Mouse (Mus musculus): Measurements from ENCODE around the gene Ttll7.

Ttll7 gene

DNA sequence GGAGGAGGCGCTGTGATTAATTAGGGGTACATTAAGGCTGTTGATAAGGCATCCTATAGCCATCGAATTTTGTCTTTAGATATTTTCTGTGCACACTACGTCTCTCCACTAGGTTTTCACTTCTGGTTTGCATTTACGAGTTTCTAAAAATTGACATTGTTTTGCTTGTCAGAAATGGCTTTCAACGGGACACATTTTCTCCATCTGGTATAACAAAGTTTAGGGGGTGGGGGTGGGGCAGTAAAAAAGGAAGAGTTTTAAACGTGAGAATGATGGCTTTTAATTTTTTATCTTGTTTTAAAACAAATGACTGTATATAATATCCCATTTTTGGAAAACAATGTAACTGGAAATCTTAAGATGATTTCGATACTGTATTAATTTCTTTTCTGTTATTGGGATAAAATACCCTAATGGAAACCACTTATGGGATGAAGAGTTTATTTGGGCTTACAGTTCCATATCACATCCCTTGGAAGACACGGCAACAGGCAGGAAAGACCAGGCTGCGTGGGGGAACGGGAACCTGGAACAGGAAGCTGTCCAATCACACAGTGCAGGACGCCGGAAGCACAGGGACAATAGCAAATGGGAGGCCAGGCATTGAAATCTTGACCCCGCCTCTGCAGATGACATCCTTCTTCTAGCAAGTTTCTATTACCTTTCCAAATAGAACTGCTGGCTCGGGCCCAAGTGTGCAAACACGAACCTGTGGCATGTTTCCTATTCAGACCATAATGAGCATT is 142.7 kb downstream of the Ttll7 start:
- DNase-seq (ENCODE audit: low spot score), result no peak

DNA sequence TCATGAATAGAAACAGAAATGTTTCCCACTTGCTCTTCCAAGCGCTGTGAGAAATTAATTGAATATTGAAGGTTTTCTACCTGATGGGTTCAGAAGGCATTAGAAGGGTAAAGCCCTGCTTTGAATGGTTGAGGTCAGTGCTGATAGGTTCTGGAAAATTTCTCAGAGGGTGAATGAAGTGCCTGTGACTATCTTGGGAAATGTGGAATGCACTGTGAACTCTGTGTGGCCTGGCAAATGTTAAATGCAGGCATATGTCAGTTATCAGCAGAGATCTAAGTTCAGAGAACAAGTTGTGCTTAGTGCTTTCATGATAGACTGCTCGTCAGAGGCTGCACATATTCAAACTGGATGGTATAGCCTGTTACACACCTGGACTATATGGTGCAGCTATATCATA is 147.0 kb downstream of the Ttll7 start:
- no peak for DNase-seq (ENCODE audit: low spot score)

DNA sequence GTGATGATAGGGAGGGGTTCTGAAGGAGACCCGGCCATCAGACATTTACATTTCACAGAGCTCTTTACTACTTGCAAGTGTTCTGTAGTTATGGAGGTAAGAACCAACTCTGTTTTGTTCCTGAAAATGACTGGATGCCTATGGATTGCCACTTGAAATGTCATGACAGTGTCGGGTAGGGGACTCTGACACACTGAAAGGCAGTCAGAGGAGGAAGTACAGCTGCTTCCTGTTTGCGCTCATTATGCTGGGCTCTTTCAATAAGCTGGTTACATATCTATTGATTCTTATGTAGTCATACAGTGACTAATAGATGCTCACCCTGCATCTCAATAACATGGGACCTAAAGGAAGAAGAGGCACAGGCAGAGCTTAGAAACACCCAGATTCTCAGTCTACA is 148.8 kb downstream of the Ttll7 start:
- DNase-seq (ENCODE audit: low spot score), result no peak

DNA sequence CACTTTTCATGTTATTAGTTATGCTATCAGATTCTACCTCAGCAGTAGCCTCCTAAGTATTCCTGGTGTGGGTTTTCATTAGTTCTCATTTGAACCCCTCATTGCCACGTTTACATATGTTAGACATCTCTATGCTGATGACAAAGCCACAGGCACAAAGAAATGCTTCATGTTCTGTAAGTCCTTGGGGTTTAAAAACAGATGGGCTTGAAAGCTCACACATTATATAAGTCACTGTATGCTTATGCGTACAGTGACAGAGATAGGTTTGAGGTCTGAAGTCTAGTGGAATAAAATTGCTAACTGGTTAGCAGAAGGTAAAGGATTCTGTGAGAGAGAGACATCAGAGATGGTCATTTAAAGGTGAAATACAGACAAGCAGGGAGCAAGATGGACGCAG is 149.4 kb downstream of the Ttll7 start:
- no peak for DNase-seq (ENCODE audit: low spot score)

DNA sequence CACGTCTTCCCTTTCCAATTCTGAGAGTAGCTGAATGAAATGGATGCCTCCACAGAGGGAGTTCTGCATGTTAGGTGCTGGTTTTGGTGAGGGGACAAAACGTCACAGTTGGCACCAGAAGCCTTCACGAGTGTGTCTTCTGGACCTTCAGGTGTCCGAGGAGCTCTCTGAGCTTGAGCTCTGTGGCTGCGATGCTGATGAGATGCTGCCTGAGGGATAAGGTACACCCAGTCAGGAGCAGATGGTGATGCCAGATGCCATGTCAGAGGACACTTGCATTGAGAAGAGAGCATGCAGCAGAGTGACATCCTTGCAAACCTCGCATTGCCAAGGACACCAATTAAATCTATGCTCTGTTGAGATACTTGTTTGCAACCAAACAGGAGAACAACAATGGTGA is 164.3 kb downstream of the Ttll7 start:
- no peak for DNase-seq (ENCODE audit: low spot score)

DNA sequence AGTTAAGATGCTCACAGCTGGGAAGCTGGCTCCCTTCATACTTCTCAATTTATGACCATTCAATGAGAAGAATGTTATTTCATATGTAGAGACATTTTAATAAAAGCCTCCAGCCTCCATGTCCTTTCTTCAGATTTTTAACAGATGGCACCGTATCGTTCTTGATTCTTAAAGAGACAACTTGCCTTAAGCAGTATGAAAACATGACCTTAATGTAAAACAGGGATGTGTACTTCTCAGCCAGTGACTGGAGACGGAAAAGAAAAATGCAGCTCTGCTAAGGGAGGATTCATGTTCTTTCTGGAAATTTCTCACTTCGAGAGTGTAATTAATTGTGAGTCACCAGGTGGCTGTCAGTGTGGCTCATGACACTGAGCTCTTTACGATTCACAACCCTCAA is 167.3 kb downstream of the Ttll7 start:
- no peak for DNase-seq (ENCODE audit: low spot score)

DNA sequence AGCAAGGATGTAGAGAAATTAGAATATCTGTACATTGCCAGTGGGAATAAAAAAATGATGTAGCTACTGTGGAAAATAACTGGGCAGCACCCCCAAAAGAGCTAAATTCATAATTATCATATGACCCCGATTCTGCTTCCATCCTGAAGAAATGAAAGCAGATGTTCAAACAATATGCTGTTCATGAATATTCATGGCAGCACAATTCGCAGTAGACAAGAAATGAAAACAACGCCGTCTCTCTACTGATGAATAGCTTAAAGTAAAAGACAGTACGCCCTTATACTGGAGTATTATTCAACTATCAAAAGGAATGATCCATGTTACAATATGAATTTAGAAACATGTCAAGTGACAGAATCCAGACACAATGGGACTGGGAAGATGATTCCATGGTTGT is 174.1 kb downstream of the Ttll7 start:
- no peak for DNase-seq (ENCODE audit: low spot score)

DNA sequence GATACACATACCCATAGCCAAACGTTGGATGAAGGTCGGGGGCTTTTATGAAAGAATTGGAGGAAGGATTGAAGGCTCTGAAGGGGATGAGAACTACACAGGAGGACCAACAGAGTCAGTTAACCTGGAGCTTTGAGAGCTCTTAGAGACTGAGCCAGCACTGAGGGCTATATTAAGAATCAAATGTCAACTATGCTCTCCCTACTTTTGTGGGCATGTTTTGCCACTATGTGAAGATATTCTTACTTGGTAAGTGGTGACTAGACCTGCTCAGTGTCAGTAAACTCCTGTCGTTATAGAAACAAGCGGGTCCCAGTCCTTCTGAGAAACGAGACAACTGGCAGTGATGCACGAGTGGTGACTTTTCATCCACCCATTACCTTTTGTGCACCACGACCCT is 176.2 kb downstream of the Ttll7 start:
- DNase-seq (ENCODE audit: low spot score), result no peak

DNA sequence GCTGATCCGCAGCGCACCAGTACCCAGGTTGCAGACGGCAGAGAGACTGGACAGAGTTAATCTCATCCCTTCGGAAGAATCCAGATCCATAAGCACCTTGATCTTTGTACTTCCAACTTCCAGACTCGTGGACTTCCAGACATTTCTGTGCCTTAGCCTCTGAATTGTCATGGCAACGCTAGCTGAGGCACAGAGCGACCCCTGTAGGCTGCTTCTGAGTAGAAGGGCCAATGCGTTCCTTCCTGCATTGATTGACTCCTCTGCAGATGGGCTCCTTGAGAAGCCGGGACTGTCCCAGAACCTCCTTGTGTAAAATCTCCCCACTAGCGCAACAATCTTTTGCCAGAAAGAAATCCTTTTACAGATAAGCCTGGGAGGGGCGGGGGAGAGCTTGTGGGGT is 177.6 kb downstream of the Ttll7 start:
- DNase-seq (ENCODE audit: low spot score), result no peak

DNA sequence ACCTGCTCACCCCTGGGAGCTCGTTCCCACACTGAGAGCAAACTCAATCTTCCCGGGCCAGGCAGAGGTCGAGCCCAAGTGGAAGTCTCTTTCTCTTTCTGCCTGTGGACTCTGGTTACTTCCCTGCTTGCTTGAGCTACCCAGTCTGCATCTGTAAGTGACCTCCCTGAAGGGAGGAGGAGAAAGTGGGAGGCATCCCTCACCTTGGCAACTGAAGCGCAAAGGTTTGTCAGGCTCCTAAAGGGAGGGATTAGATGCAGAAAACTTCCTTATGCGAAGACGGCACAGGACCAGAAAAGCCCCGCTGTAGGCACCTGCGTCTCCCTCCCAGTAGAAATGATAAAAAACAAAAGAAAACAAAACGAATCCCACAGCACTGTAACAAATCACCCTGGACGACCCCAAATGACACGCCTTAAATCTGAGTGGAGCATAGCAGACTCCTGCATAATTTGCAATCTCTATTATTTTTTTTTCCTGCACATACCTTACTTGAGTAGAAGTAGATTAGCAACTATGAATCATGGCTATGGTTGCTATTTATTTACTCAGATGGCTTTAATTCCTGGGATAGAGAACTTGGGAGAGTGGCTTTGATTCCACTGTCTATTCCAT is 178.2 kb downstream of the Ttll7 start:
- DNase-seq (ENCODE audit: low spot score), result no peak
